Mouse (Mus musculus) gastrocnemius, postnatal 25 days (tissue): ENCODE measurements around the gene Tle3. TPM values are rescaled to one million over a fixed set of nuclear protein-coding genes. Genes with fewer than 3 reads are reported as not detected.

Experiments used
- DNase-seq: peaks from one replicate; pipeline ENCODE4 v3.0.0; 2022
- total RNA-seq, 2 experiments: library from RNA; stranded (reverse); gene quantifications; 1 replicate in 1 of 2; 2 replicates in 1 of 2; pipeline ENCODE4 v1.2.3; 2021

Tle3 gene
- total RNA-seq, 2 experiments from 2014 or later, result 7.9 to 10.0 TPM

GRCm38 (mm10) chr9:61377706-61378479 lies 5.7 kb downstream of the Tle3 start:
- no peak for DNase-seq

- DNase-seq, result peak; percentile 48
Measured at GRCm38 (mm10) chr9:61378516-61378915, 6.3 kb downstream of the Tle3 start.

- no peak for DNase-seq
Measured at GRCm38 (mm10) chr9:61379016-61379634, 7.0 kb downstream of the Tle3 start.

GRCm38 (mm10) chr9:61380258-61381062 lies 8.3 kb downstream of the Tle3 start:
- DNase-seq, result no peak

- no peak for DNase-seq
Measured at GRCm38 (mm10) chr9:61381063-61381408, 8.9 kb downstream of the Tle3 start.

GRCm38 (mm10) chr9:61381445-61381844 lies 9.3 kb downstream of the Tle3 start:
- no peak for DNase-seq

GRCm38 (mm10) chr9:61382595-61383186 lies 10.5 kb downstream of the Tle3 start:
- no peak for DNase-seq

GRCm38 (mm10) chr9:61384101-61384500 lies 11.9 kb downstream of the Tle3 start:
- no peak for DNase-seq

GRCm38 (mm10) chr9:61384646-61385443 lies 12.7 kb downstream of the Tle3 start:
- no peak for DNase-seq

GRCm38 (mm10) chr9:61385753-61386152 lies 13.6 kb downstream of the Tle3 start:
- DNase-seq, result no peak

GRCm38 (mm10) chr9:61386314-61386713 lies 14.1 kb downstream of the Tle3 start:
- DNase-seq, result no peak

- no peak for DNase-seq
Measured at GRCm38 (mm10) chr9:61387797-61388196, 15.6 kb downstream of the Tle3 start.

GRCm38 (mm10) chr9:61388214-61388613 lies 16.0 kb downstream of the Tle3 start:
- no peak for DNase-seq

- DNase-seq, result no peak
Measured at GRCm38 (mm10) chr9:61388689-61389403, 16.7 kb downstream of the Tle3 start.

GRCm38 (mm10) chr9:61389404-61389701 lies 17.2 kb downstream of the Tle3 start:
- no peak for DNase-seq

- DNase-seq, result no peak
Measured at GRCm38 (mm10) chr9:61391570-61392337, 19.6 kb downstream of the Tle3 start.

- DNase-seq, result no peak
Measured at GRCm38 (mm10) chr9:61392338-61392620, 20.1 kb downstream of the Tle3 start.

- DNase-seq, result no peak
Measured at GRCm38 (mm10) chr9:61393161-61393560, 21.0 kb downstream of the Tle3 start.

- no peak for DNase-seq
Measured at GRCm38 (mm10) chr9:61393847-61394246, 21.7 kb downstream of the Tle3 start.

- DNase-seq, result no peak
Measured at GRCm38 (mm10) chr9:61395071-61395470, 22.9 kb downstream of the Tle3 start.

GRCm38 (mm10) chr9:61396474-61396873 lies 24.3 kb downstream of the Tle3 start:
- DNase-seq, result no peak
